Mouse (Mus musculus) layer of hippocampus, adult 11-12 months (tissue): ENCODE data around the gene Wdr62.
"Not testable (repeated sequence)": the region's sequence is repeated elsewhere in the genome, so short reads cannot be mapped to it uniquely, and the experiment has no call there.

Source experiments
- DNase-seq: peaks from one replicate; pipeline ENCODE4 v3.0.0; 2022; ENCODE audit warnings: low spot score

Gene Wdr62

GRCm38 (mm10) chr7:30265531-30265930 is 14.7 kb downstream of the Wdr62 start:
- DNase-seq, result no peak

GRCm38 (mm10) chr7:30265041-30265440 is 15.2 kb downstream of the Wdr62 start:
- no peak for DNase-seq

DNA sequence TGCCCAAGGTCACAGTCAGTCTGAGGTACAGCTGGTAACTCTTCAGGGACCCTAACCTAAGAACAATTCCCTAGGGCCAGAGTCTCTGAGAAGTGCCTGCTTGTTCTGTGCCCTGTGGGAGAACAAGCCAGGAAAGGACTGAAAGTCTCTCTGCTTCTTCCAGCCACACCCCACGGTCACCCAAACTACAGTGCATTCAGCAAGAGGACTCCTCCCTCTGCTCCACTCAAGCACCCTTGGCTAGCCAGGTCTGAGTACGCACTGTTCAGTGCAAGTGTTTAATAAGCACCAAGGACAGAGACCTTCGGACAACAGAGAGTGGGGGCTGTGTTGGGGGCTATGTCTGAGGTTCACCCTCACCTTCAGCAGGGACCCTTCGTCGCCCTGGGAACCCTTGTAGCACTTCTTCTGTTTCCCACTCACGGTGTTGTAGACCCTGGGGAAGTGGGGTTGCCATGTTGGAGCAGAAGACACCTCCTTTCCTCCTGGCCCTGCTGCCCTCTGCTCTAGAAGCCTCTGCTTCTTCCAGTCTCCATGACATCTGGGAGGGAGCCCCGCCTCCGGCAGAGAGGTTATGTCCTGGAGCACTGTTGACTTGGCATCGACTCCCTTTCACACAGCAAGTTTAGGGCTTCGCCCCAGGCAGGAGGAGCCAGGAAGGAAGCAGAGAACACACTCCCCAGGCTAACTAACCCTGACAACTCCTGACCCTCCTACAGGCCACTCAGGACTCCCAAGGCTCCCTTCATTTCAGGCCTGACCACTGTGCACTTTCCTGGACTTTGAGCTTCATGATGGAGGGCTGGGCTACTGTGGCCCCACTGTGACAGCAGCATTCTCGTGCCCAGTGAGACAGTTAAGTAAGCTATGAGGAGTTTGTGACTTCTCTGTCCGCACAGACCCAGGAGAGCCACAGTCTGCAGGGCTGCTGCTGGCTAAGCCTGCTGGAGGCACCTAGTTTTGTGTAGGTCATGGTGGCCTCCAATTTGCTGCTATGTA is 28.0 kb downstream of the Wdr62 start:
- no peak for DNase-seq

GRCm38 (mm10) chr7:30237374-30237773 is 42.8 kb downstream of the Wdr62 start:
- not testable (repeated sequence) for DNase-seq

GRCm38 (mm10) chr7:30235625-30236024 is 44.6 kb downstream of the Wdr62 start, which contains the start of gene Ovol3:
Gene Ovol3, minus strand, starts transcription at chr7:30235725.
- DNase-seq, result no peak

GRCm38 (mm10) chr7:30235091-30235490 is 45.1 kb downstream of the Wdr62 start:
- no peak for DNase-seq

- no peak for DNase-seq
Measured at GRCm38 (mm10) chr7:30234276-30234858, 45.9 kb downstream of the Wdr62 start.

DNA sequence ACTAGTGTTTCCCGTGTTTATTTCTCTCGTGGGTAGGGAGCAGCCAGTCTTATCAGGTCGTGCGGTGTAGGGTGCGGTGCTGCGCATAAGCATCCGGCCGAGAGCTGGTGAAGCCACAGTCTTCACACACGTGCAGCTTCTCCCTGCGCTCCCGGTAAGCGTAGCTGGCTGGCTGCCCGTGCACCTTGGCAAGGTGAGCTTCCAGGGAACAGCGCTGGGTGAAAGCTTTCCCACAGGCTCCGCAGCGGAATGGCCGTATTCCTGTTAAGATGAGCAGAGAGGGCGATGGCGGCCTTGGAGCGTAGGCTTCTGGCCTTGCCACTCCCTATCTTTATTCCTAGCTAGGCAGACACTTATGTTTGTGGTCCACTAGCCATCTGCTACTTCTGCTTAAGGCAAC is 46.8 kb downstream of the Wdr62 start:
- DNase-seq, result peak; percentile 24

GRCm38 (mm10) chr7:30232631-30233148 is 47.5 kb downstream of the Wdr62 start:
- peak; percentile 60 for DNase-seq

GRCm38 (mm10) chr7:30231669-30232454 is 48.4 kb downstream of the Wdr62 start, which contains the start of the genes Polr2i and Tbcb:
Gene Polr2i, plus strand, starts transcription at chr7:30231948.
Gene Tbcb, minus strand, starts transcription at chr7:30232272.
- DNase-seq, result peak; percentile 99

DNA sequence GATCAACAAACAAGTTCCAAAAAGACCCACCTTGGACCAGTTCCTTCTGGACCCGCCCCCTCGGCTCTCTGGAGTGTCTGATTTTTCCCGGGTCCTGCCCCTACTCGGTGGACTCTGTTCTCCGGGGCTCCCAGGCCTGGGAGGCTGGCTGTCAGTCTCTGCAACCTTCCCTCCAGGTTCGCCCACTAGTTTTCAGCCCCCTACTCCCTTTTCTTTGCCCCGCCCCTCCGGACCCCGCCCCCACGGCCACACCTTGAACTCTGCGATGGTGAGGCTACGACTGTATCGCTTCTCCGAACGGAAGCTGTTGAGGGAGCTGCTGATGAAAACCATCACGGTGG is 48.9 kb downstream of the Wdr62 start:
- DNase-seq, result no peak

GRCm38 (mm10) chr7:30224206-30224605 is 56.0 kb downstream of the Wdr62 start:
- DNase-seq, result no peak

DNA sequence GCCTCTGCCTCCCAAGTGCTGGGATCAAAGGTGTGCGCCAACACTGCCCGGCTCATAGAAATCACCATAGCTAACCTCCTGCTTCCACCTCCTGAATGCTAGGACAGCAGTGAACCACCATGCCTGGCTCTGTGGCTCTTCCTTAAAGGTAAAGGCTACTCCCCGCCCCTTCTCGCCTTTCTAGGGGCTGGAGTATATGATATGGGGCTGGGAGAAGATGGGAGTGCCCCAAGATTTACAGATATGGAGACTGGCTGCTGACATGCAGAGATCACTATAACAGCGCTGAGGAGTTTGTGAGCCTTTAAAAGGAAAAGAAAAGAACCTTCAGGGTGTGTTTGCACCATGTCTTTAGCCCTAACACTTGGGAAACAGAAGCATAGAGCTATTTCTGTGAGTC is 58.0 kb downstream of the Wdr62 start:
- DNase-seq, result no peak

GRCm38 (mm10) chr7:30221433-30221832 is 58.8 kb downstream of the Wdr62 start:
- no peak for DNase-seq

DNA sequence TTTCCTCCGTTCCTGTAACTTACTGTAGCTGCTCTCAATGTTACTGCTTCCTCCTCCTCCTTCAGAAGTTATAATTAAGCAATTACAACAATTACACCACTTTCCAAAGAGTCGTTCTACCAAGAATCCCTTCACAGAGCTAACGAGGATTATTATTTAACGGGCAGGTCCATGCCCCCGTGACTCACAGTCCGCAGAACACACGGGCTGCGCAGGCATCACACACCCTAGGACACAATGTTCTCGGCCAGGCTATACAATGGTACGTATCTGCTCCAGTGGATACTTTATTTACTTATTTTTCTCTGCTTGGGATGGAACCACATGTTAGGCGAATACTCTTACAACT is 60.2 kb downstream of the Wdr62 start:
- no peak for DNase-seq

GRCm38 (mm10) chr7:30219293-30220007 is 60.8 kb downstream of the Wdr62 start:
- DNase-seq, result peak; percentile 29

DNA sequence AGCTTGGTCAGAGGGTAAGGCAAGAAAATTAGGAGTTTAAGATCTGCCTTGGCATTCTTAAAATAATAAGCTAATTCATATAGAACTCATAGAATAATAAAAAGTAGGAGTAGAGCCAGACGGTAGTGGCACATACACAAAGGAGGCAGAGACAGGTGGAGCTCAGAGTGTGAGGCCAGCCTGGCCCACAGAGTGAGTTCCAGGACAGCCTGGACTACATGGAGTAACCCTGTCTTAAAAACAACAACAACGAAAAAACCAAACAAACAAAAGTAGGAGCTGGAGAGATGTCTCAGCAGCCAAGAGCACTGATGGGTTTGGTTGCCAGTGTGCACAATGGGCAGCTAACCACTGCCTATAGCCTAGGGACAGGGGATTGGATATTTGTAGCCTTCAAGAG is 62.9 kb downstream of the Wdr62 start:
- no peak for DNase-seq

GRCm38 (mm10) chr7:30216723-30217151 is 63.5 kb downstream of the Wdr62 start:
- peak; percentile 65 for DNase-seq

DNA sequence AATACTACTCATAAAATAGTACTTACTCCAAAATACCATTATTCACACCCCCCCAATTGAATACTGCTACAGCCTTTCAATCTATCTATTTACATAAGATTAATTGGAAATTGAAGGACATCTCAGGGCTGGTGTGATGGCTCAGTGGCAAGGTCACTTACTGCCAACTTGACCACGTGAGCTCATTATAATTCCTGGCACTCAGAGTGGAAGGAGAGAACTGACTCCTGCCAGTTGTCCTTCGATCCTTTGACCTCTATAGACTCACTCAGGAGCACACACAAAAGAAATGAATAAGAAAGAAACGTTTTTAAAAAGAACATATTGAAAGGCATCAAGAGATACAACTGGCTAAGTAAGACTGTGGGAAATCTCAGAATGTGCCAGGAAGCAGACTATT is 64.3 kb downstream of the Wdr62 start:
- DNase-seq, result no peak

GRCm38 (mm10) chr7:30213881-30214280 is 66.3 kb downstream of the Wdr62 start:
- DNase-seq, result no peak

DNA sequence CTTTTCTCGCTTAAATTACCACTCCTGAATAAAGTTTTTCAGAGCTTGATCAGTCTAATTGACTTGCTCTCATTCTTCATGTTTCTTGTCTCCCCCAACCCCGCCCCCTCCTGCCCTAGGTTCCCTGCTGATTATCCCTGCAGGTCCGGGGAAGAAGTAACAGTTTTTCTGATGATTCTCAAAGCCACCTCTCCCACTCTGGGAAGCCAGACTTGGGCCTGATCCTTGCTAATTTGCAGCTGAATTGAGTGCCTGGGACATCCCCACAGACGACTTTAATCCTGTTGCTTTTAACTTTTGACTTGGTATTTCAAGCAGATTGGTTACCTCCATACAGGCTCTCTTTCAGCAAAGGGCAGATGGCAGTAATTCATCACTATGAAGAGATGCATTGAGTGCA is 69.2 kb downstream of the Wdr62 start:
- DNase-seq, result no peak

DNA sequence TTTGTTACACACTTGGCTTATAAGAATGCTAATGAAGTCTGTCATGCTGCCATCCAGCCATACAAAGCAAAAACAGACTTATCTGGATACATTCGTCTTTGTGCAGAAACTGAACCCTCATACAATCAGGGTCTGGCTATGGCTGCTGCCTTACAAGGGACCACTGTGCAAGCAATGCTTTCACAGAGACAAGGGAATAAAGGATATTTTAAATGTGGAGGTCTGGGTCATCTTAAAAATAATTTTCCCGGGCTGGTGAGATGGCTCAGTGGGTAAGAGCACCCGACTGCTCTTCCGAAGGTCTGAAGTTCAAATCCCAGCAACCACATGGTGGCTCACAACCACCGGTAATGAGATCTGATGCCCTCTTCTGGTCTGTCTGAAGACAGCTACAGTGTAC is 73.9 kb downstream of the Wdr62 start:
- not testable (repeated sequence) for DNase-seq
